Mouse (Mus musculus): Measurements from ENCODE around the gene Hmga2. TPM values are rescaled to one million over a fixed set of nuclear protein-coding genes. Genes with fewer than 3 reads are reported as not detected.

Hmga2 gene
- polyA plus RNA-seq (2015; fragmentation: Nextera tagmentation; extraction: Ambion mirVana): 7.5 and 7.6 TPM in 2 replicates

DNA sequence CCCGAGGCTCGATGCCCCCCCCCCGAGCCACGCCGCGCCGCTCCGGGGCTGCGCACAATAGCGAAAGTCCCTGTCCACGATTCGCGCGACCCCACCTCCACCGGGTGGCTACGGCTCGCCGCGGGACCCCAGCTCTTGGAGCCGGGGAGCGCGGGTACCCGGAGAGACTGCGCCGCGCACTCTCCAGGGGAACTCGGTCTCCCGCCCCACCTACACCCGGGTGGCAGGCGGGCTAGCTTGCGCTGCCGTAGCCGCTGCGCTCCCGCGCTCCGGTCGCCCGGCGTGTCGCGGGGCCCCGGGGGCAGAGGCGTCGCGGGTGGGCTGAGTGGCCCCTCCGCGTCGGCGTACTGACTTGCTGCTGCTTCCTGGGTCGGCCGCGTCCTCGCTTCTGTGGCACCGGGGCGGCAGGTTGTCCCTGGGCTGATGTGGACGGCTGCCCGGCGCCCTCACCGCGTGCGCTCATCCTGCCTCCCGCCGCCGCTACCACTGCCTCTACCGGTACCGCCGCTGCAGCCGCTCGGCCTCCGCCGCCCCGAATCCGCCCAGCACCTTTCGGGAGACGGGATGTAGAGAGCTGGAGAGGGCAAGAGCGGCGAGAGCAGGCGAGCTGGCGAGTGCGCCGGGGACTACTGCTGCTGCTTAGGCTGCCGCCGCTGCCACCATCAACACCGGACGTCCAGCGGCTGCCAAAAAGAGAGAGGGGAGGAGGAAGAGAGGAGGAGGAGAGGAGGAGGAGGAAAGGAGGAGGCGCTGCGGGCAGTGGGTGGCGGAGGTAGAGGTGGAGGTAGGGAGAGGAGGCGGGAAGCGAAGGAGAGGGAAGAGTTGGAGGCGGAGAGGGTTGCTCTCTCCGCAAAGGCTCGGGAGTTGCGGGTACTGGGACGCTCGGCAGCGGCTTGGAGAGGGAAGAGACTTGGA lies at the start of gene Hmga2:
Hmga2 (minus strand) TSS at position 869 of the 915 bp plus-strand sequence.
- ATAC-seq (ENCODE audit: low read depth): peak; percentile 50
- under 1% methylated on average over 80 of the region's 99 CpGs for WGBS (ENCODE audit: insufficient replicate concordance)
- no peak for DNase-seq

DNA sequence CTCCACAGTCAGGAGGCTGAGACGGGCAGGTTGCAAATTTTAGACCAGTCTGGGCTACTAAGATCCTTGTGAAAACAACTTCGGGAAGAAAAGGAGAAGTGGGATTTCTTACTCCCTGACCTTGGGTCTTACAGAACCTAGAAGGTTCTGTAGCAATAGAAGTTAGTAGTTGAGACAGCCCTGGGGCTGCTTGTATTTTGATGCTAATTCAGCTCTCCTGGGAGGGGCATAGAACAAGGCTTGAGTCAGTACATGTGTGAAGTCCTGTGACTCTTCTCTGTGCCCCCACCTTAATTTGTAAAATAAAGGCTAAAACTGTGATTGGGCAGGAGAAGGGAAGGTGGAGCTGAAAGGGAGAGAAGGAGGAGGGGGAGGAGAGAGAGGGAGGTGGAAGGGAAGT lies 46.7 kb upstream of the Hmga2 start:
- DNase-seq (no peak), ATAC-seq (ENCODE audit: low read depth) (no peak)
- Histone ChIP-seq H3K9ac (no peak overlapping the region), H3K4me3 (replicated peaks) (no peak overlapping the region), H3K9me3 (replicated peaks) (no peaks in the 10 kb centered on the region), H3K27me3 (no peaks in the 10 kb centered on the region), H3K36me3 (no peaks in the 10 kb centered on the region), H3K4me2 (no peak overlapping the region), H3K4me1 (replicated peaks) (no peaks in the 10 kb centered on the region), H3K27ac (no peak overlapping the region)
- 27% methylated on average over 2 of the region's 2 CpGs for WGBS (ENCODE audit: insufficient replicate concordance)

More for the DNA sequence above, at the start of gene Hmga2:
- Histone ChIP-seq H3K4me3 (replicated peaks) (peak within 1 kb of the TSS; percentile 65), H3K4me1 (replicated peaks) (peaks cover 10% of the 10 kb centered on the region; the same call in 1 of the 2 replicates), H3K9me3 (replicated peaks) (no peaks in the 10 kb centered on the region), H3K27me3 (peaks cover 68% of the 10 kb centered on the region), H3K27ac (peak within 1 kb of the TSS; percentile 67), H3K36me3 (no peaks in the 10 kb centered on the region), H3K9ac (peak within 1 kb of the TSS; percentile 74), H3K4me2 (peak within 1 kb of the TSS; percentile 77)

- Histone ChIP-seq H3K4me1 (replicated peaks) (no peaks in the 10 kb centered on the region), H3K27me3 (no peaks in the 10 kb centered on the region), H3K27ac (no peak overlapping the region), H3K4me3 (replicated peaks) (no peak overlapping the region), H3K36me3 (no peaks in the 10 kb centered on the region), H3K9ac (no peak overlapping the region), H3K4me2 (no peak overlapping the region), H3K9me3 (replicated peaks) (no peaks in the 10 kb centered on the region)
- no peak for DNase-seq
- ATAC-seq (ENCODE audit: low read depth): no peak
- WGBS (ENCODE audit: insufficient replicate concordance): 71% methylated on average over 9 of the region's 9 CpGs
Measured at GRCm38 (mm10) chr10:120521912-120522575, 45.8 kb upstream of the Hmga2 start.

DNA sequence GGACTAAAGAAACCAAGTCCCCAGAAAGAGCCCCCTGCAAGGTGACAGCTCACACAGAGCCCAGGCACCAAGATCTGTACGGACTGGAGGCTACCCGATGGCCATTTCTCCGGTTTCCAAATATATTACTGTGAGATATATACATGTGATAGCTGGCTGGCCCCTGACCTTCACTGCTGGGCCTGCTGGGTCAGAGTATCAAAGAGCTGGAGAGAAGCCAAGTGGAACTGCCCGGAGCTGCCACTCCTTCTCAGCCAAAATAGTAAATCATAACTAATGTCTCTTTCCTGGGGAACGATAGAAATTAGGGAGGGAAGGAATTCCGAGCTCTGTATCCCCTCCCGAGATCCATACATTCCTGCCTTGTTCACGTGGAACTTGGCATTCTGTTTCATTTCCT lies 40.0 kb upstream of the Hmga2 start:
- no peak overlapping the region for H3K4me2 ChIP-seq
- H3K9ac ChIP-seq: no peak overlapping the region
- no peaks in the 10 kb centered on the region for H3K27me3 ChIP-seq
- H3K4me1 ChIP-seq (replicated peaks): peaks cover 6% of the 10 kb centered on the region; the same call in 1 of the 2 replicates
- H3K27ac ChIP-seq: no peak overlapping the region
- H3K4me3 ChIP-seq (replicated peaks): no peak overlapping the region
- DNase-seq: no peak
- H3K36me3 ChIP-seq: no peaks in the 10 kb centered on the region
- ATAC-seq (ENCODE audit: low read depth): no peak
- H3K9me3 ChIP-seq (replicated peaks): no peaks in the 10 kb centered on the region
- 50% methylated on average over 8 of the region's 8 CpGs for WGBS (ENCODE audit: insufficient replicate concordance)

DNA sequence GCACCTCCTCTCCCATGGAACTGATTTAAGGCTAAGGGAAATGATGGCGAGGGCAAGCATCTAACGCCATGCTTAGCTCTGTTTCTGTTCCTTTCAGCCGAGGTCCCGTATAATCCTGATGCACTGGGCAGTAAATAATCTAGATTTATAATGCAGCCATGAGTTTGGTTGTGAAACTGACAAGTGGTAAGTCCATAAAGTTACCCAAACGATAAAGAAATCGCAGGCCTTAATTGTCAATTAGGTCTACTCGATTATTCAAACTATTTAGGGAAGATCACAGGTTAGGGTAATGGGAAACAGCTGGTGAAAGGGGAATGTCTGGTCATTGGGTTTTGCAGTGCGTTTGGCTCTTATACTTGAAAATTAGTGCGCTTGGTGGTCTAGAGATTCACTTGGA lies 37.5 kb upstream of the Hmga2 start:
- H3K4me1 ChIP-seq (replicated peaks): peaks cover 6% of the 10 kb centered on the region; the same call in 1 of the 2 replicates
- H3K9ac ChIP-seq: no peak overlapping the region
- WGBS (ENCODE audit: insufficient replicate concordance): 72% methylated on average over 9 of the region's 9 CpGs
- ATAC-seq (ENCODE audit: low read depth) (no peak), DNase-seq (no peak)
- H3K27ac ChIP-seq: no peak overlapping the region
- H3K36me3 ChIP-seq: no peaks in the 10 kb centered on the region
- H3K4me2 ChIP-seq: no peak overlapping the region
- H3K9me3 ChIP-seq (replicated peaks): no peaks in the 10 kb centered on the region
- H3K27me3 ChIP-seq: no peaks in the 10 kb centered on the region
- no peak overlapping the region for H3K4me3 ChIP-seq (replicated peaks)

DNA sequence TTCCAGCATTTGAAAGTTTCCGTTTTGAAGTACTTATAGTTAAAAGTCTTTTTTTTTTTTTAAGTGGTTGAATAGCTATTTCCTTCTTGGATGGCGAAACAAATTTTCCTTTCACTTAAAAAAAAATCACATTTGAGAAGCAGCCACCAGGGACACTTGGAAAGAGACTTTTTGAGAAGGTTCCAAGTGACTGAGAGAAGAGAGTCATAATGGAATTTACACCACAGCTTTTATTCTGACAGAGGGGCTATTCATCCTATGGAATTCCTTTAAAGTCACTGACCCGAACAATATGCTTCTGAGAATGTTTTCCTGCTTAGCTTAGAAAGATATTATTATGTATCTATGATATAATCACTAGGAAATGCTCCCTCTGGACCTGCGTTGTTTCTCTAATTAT lies 36.7 kb upstream of the Hmga2 start:
- WGBS (ENCODE audit: insufficient replicate concordance): 61% methylated on average over 4 of the region's 4 CpGs
- DNase-seq (no peak), ATAC-seq (ENCODE audit: low read depth) (no peak)

GRCm38 (mm10) chr10:120512121-120512520 lies 35.9 kb upstream of the Hmga2 start:
- 74% methylated on average over 8 of the region's 8 CpGs for WGBS (ENCODE audit: insufficient replicate concordance)
- Histone ChIP-seq H3K27me3 (no peaks in the 10 kb centered on the region), H3K4me2 (no peak overlapping the region), H3K27ac (no peak overlapping the region), H3K4me3 (replicated peaks) (no peak overlapping the region), H3K9ac (no peak overlapping the region), H3K36me3 (no peaks in the 10 kb centered on the region), H3K9me3 (replicated peaks) (no peaks in the 10 kb centered on the region), H3K4me1 (replicated peaks) (peaks cover 6% of the 10 kb centered on the region; the same call in 1 of the 2 replicates)
- ATAC-seq (ENCODE audit: low read depth) (no peak), DNase-seq (no peak)

More for the DNA sequence above, 36.7 kb upstream of the Hmga2 start:
- no peak overlapping the region for H3K9ac ChIP-seq
- H3K27me3 ChIP-seq: no peaks in the 10 kb centered on the region
- H3K27ac ChIP-seq: no peak overlapping the region
- H3K36me3 ChIP-seq: no peaks in the 10 kb centered on the region
- H3K4me3 ChIP-seq (replicated peaks): no peak overlapping the region
- H3K9me3 ChIP-seq (replicated peaks): no peaks in the 10 kb centered on the region
- H3K4me1 ChIP-seq (replicated peaks): peaks cover 6% of the 10 kb centered on the region; the same call in 1 of the 2 replicates
- no peak overlapping the region for H3K4me2 ChIP-seq

DNA sequence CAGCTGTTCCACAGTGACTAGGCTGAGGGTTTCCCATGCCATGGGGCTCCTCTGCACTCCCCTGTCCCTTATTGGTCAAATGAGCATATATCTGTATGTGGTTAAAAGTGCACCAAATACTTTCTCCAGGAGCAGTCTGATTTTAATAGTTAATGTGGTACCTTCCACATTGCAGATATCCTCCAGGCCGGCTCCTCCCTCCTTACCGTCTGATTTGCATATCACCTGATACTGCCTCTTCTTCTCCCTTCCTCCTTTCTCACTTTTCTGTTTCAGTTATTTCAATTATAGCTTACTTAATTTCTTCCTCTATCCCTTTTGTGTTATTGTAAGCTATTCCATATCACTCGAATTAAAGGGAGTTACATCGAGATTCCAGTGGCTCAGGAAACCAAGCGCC lies 27.7 kb upstream of the Hmga2 start:
- DNase-seq (no peak), ATAC-seq (ENCODE audit: low read depth) (no peak)
- H3K9ac ChIP-seq: no peak overlapping the region
- H3K4me1 ChIP-seq (replicated peaks): no peaks in the 10 kb centered on the region
- H3K4me2 ChIP-seq: no peak overlapping the region
- no peaks in the 10 kb centered on the region for H3K9me3 ChIP-seq (replicated peaks)
- no peaks in the 10 kb centered on the region for H3K27me3 ChIP-seq
- no peak overlapping the region for H3K27ac ChIP-seq
- H3K4me3 ChIP-seq (replicated peaks): no peak overlapping the region
- 64% methylated on average over 5 of the region's 5 CpGs for WGBS (ENCODE audit: insufficient replicate concordance)
- H3K36me3 ChIP-seq: no peaks in the 10 kb centered on the region

DNA sequence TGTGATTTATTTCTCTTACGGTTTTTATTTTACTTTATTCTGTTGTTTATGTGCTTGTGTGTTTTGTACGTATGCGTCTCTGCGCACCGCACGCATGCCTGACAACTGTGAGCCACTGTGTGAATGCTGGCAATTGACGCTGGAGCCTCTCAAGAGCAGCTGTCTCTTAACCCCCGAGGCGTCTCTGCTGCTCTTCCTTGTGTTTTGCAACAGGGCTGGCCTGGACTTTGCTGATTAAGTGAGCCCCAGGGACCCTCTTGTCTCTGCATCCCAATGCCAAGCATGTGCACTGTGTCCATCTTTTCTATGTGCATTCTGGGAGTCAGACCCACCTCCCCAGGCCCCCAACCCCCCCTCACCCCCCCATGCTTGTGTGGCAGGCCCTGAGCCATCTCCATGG lies 24.5 kb upstream of the Hmga2 start:
- Histone ChIP-seq H3K9me3 (replicated peaks) (no peaks in the 10 kb centered on the region), H3K4me2 (no peak overlapping the region), H3K9ac (no peak overlapping the region), H3K27ac (no peak overlapping the region), H3K4me1 (replicated peaks) (no peaks in the 10 kb centered on the region), H3K36me3 (no peaks in the 10 kb centered on the region), H3K27me3 (no peaks in the 10 kb centered on the region), H3K4me3 (replicated peaks) (no peak overlapping the region)
- ATAC-seq (ENCODE audit: low read depth): no peak
- 83% methylated on average over 9 of the region's 9 CpGs for WGBS (ENCODE audit: insufficient replicate concordance)
- DNase-seq: no peak

DNA sequence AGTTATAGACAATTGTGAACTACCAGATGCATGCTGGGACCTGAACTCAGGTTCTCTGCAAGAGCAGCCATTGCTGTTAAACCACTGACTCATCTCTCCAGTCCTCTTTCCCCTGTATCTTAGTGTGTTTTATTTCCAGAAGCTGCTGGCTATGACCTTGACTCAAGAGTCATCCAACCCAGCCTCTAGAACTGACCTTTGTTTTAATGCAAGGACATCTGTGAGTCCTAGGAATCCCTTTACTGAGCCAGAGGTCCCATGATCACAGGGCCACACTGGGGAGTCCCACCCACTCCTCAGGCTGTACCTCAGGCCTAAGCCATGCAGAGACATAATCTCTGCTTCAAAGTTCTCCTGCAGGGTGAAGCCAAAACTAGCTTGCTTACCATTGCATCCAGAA lies 21.8 kb upstream of the Hmga2 start:
- Histone ChIP-seq H3K4me2 (no peak overlapping the region), H3K27ac (no peak overlapping the region), H3K9me3 (replicated peaks) (no peaks in the 10 kb centered on the region), H3K27me3 (no peaks in the 10 kb centered on the region), H3K4me3 (replicated peaks) (no peak overlapping the region), H3K4me1 (replicated peaks) (no peaks in the 10 kb centered on the region), H3K36me3 (no peaks in the 10 kb centered on the region), H3K9ac (no peak overlapping the region)
- ATAC-seq (ENCODE audit: low read depth) (no peak), DNase-seq (no peak)

- 50% methylated on average over 1 of the region's 1 CpGs for WGBS (ENCODE audit: insufficient replicate concordance)
- H3K27me3 ChIP-seq: no peaks in the 10 kb centered on the region
- no peaks in the 10 kb centered on the region for H3K4me1 ChIP-seq (replicated peaks)
- no peak overlapping the region for H3K4me2 ChIP-seq
- no peak overlapping the region for H3K9ac ChIP-seq
- no peak overlapping the region for H3K27ac ChIP-seq
- DNase-seq (no peak), ATAC-seq (ENCODE audit: low read depth) (no peak)
- H3K4me3 ChIP-seq (replicated peaks): no peak overlapping the region
- no peaks in the 10 kb centered on the region for H3K36me3 ChIP-seq
- H3K9me3 ChIP-seq (replicated peaks): no peaks in the 10 kb centered on the region
Measured at GRCm38 (mm10) chr10:120494653-120495052, 18.4 kb upstream of the Hmga2 start.
